Mouse (Mus musculus) spleen, embryonic (tissue): ENCODE results near the gene Wwc1.

ENCODE experiments used
- CTCF ChIA-PET: fragments of 350-600 bp; sonication (Branson Sonifier 250); formaldehyde crosslinking; loops from one replicate; lab custom pipeline; 2022; lab: Charles Lee

The Wwc1 gene

DNA sequence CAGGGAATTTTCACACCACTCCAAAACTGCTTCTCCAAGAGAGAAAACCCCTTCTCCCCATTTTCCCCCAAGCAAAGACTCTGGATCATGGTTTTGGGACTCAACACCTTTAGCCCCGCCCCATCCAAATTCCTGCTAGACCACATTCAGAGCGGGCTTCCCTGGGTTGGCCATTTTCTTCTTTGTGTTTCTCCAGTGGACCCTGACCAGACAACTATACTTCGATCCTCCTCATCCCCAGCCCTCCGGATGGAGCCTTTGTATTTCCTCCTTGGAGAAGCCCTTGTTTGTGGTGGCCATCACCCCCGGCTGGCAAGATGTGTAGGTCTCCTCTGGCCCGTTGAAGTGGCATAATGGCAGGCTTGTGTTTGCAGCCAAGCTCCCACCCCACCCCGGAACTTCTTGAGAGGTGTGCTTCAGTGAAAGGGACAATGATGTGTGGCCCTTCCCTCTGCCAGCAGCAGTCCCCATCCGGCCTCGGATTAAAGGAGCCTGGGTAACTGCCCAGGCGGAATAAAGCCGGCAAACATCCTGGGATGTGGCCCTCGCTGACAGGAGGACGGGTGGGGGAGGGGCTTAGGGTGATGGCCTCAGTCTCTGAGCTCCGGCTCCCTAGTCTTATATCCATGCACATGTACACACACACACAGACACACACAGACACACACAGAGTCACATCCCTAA lies 46.8 kb downstream of the Wwc1 start:
- CTCF ChIA-PET = no interaction called here

GRCm38 (mm10) chr11:35932121-35932885 lies 48.0 kb downstream of the Wwc1 start:
- CTCF ChIA-PET = no interaction called here

DNA sequence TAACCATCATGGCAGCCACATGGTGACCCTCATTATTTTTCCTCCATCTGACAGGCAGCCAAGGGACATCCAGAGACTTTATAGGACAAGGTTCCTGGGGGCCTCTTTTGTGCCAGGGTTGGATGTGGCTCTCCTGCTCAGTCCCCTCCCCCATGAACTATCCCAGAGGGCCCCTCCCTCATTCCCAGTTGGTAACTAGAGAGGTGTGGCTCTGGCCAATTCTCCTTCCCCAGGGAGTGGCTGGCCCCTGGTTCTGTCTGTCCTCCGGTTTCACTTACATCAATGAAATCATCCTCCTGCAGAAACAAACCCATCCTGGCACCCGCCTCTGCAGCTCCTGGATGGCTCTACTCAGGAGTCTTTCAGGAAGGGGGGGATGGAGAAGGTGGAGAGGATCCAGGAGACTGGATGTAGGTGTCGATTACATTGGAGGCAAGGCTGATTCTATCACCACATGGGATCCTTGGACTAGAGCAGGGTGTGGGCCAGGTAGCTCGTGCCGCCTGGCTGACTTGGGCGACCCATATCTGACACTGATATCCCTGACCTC lies 49.7 kb downstream of the Wwc1 start:
- CTCF ChIA-PET = no interaction called here

DNA sequence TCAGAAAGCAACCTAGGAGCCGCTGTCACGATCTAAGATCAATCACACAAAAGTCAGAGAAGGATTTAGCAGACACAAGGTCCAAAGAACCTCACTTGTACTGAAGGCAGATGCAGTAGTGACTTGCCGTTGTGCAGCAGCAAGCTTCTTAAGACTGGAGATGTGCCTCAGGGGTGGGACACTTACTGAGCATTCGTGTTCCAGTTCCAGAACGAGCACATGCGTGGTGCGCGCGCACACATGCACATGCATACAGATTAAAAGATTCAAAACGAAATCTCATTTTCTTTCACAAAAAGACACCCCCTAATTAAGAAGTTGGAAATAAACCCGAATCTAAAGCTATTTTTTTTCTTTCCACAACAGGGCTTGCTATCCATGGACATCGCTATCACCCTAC lies 51.9 kb downstream of the Wwc1 start:
- CTCF ChIA-PET = no interaction called here

DNA sequence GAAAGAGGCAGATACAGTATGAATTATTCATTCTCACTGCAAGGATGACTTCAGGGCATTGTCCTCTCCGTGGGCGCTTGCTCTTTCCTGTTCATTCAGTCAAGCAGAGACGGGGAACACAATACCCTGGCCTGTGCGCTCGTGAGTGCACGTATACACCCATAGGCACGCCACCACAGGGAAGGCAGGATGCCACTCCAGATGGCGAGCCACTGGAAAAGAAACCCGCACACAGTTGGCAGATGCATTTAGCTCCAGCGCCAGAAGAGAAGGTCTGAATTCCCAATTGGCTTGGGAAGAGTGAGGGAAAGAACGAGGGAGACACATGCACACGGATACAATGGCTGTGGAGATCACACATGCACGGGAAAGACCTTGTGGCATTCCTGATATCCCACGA lies 53.0 kb downstream of the Wwc1 start:
- CTCF ChIA-PET = no interaction called here

DNA sequence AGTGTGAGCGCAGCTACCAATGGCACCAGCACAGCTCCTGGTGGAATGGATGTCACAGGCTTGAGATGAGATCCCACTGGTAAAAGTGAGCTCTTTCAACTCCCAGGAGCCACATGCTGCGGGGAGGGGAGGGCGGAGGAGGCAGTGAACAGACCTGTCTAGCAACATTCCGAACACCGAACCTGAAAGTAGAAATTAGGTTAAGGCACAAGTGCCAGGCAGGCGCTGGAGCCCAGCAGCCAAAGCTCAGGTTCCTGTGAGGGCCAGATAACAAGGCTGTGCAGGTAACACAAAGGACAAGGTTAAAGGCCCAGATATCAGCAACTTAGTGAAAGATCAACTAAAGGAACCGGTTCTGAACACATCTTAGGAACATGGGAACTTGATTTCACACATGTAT lies 54.7 kb downstream of the Wwc1 start:
- CTCF ChIA-PET = no interaction called here

DNA sequence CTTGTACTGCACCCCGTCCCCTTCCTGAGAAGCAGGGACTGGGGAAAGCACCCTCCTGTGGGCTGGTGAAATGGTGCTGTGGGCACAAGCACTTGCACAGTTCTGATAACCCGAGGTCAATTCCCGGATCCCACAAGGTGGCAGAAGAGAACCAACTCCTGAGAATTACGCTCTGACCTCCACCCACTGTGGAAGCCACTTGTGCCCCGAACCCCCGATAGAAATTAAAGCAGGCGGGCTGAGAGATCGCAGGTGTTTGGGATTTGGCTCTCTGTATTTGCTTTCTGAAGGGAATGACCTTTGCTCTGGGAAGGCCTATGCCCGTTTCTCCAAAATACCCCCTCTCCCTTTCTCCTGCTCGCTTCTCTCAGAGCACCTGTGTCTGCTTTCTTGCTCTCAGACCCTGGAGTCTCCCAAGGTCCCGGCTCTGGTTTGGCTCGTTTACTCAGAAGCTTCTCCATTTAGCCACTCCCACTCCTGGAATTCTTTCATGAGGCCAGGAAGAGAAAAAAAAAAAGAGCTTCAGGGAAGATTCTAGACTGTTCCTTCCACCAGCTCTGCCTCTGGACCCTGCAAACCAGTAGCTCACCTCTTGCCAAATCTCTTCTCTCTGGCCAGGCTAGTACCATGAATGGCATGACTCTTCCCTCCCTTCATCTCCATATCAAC lies 58.0 kb downstream of the Wwc1 start:
- CTCF ChIA-PET = no interaction called here

- CTCF ChIA-PET = no interaction called here
These were observed 59.6 kb downstream of the Wwc1 start for GRCm38 (mm10) chr11:35920776-35921175.

DNA sequence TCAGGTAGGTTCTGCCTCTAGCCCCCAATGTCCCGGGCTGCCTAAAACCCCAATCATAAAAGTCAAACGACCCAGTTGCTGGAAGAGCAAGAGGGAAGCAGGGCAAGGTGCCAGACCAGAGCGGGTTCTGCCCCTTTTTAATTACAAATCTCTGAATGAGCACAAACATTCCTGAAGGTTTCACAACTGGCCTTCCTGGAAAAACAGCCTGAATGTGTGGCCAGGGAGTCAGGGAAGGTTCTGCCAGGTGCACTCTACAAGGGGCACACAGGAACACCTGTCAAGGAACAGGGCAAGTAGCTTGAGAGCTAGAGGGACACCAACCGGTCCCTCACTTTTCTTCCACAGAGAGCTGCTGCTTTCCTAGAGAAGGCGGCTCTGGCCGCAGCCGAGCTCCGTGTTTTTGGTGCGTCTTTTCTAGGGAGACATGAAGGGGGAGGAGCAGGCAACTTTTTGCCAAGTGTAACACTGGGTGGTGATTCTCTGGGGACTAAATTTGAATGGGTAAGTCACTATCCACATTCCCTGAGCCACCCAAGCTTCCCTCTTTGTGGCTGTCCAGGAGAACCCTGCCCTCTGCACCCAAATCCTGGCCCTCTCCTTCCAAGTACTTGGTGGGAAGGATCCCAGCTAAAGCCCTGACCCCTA lies 60.3 kb downstream of the Wwc1 start:
- CTCF ChIA-PET = no interaction called here

DNA sequence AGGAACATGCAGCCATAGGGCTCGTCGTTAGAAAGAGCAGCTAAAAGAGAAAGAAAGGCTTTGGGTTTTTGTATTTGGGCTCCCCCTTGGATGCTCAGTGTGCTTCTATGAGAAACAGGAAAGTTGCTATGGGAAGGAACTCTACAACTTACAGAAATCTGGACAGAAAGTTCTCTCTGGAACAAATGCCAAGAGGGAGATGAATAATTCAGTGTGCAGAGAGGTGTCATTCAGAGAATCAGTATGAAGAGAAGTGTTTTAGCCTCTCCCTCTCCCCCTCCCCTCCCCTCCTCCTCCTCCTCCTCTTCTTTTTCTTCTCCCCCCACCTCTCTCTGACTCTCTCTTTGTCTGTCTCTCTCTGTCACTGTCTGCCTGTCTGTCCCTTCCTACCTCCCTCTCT lies 60.9 kb downstream of the Wwc1 start:
- CTCF ChIA-PET = no interaction called here

DNA sequence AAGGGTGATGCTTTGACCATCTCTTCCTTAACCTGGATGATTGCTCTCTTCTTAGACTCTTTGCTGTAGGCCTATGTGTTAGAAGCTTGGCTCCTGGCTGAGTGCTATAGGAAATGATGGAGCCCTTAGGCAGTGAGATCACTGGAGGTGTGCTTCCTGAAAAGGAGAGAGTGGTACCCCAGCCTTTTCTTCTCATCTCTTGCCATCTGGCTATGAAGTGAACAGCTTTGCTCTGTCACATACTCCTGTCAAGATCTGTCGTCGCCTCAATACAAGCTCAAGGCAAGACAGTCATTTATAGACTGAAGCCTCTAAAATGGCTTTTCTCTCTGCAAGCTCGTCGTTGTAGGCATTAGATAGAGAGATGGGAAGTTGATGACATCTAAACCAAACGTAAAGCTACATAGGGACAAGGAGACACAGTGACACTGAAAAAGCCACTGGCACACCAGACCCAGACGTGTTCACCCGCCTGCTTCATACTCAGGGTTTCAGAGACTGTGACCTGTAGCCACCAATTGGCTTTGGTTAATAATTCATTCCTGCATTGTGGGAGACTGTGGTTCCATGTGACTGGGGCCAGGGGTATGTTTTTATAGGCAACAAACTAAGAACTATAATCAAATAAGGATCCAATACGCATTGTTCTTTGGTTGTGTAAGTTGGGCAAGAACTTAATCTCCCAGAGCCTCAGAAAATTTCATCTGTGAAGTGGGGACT lies 63.7 kb downstream of the Wwc1 start:
- CTCF ChIA-PET = no interaction called here

GRCm38 (mm10) chr11:35915546-35915945 lies 64.8 kb downstream of the Wwc1 start:
- CTCF ChIA-PET = no interaction called here

DNA sequence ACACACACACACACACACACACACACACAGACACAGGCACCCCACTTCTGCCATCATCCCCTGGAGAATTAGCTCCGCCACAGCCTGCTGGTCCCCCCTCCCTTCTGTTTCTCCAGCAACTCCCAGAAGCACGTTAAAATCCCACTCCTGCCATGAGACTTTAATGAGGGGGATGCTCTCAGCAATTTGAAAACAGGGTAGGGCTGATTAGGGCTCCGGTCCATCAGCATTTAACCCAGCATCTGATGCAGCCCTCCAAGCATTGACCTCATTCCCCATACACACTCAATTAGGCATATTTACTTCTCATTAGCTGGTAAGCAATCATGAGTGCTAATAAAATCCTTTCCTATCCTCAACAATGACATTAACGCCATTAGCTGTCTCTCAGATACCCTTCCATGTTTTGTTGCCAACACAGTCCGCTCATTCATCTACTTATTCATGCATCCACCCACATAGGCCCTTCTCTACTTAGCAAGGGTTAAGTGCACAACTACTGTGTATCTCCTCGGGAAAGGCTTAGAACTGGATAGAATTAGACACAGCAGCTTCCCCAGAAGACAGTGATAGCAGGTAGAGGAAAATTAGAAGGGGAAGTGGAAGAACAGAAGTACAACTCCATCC lies 66.8 kb downstream of the Wwc1 start:
- CTCF ChIA-PET = no interaction called here

- CTCF ChIA-PET = no interaction called here
These were observed 75.3 kb downstream of the Wwc1 start for GRCm38 (mm10) chr11:35904955-35905550.

- CTCF ChIA-PET = no interaction called here
These were observed 77.2 kb downstream of the Wwc1 start for GRCm38 (mm10) chr11:35903079-35903478.

- CTCF ChIA-PET = no interaction called here
These were observed 80.4 kb downstream of the Wwc1 start for GRCm38 (mm10) chr11:35899946-35900345.

DNA sequence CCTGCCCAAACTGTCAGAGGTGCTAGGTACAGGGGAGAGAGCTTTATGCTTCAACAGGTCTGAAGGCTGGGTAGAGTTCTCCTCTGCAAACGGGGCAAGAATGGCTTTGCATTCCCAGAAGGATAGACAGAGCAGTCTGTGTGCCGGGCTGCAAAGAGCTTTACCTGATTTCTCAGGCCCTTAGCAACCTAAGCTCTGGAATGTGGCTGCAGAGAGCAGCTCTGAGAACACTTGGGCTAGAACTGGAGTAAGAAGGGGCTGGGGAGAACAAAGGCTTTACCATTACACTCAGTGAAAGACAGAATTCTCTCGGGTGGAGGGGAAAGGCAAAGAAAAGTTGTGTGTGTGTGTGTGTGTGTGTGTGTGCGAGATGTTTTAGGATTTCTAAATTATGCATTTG lies 86.9 kb downstream of the Wwc1 start:
- CTCF ChIA-PET = no interaction called here

- CTCF ChIA-PET = no interaction called here
These were observed 87.3 kb downstream of the Wwc1 start for GRCm38 (mm10) chr11:35893018-35893421.

DNA sequence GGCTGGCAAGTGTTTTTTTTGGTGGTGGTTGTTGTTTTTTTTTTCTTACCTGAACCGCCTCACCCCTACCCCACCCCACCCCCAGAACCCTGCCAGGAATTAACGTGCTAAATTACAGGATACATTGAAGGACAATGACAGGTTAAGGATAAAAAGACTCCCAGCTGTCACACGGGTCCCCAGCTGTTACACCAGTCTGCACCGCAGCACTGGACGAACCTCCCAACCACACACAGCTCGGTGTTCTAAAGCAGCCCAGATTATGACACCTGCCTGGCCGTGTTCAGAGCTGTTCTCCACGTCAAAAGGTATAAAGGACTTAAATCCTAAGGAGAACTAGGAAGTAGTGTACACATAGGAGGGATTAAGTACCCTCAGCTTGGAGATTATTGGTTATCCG lies 88.0 kb downstream of the Wwc1 start:
- CTCF ChIA-PET = interaction anchor here (0.7 kb wide), 1 partner anchor 989 kb away, joined by 12 read pairs; no protein-coding TSS in a partner anchor

DNA sequence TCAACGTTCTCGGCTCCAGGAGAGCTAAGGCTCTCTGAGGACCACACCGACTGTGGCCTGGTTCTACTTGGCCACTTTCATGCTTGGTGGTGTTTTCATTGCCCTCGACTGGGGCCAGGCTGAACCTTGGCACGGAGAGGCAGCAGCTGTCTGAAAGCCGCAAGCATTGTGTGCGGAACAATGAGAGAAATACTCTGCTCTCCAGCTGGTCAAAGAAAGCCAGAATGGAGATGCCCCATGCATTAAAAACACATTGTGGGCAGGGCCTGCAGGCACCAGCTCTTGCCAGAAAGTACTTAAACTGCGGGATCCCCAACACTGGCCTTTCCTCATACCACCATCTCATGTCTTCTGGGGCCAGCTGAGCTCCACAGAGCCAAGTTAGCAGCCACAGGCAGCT lies 91.5 kb downstream of the Wwc1 start:
- CTCF ChIA-PET = no interaction called here
